Mouse (Mus musculus) midbrain, postnatal 0 days (tissue): ENCODE data around the gene Mrpl37. TPM values are rescaled to one million over a fixed set of nuclear protein-coding genes. Genes with fewer than 3 reads are reported as not detected.

ENCODE experiments used
- ATAC-seq: fragments of 200-750 bp; cut with Nextera tagmentation; 2 replicates; pipeline ENCODE4 v1.8.0; 2017; ENCODE audit warnings: moderate number of reproducible peaks, mild to moderate bottlenecking, moderate TSS enrichment, moderate library complexity; ENCODE audit not compliant: low FRiP score
- DNase-seq: peaks from one replicate; pipeline ENCODE4 v3.0.0-alpha.2; 2015; ENCODE audit warnings: low spot score
- H3K27ac ChIP-seq: fragments of 300-500 bp; sonication (generic); 2 replicates; pipeline ENCODE4 v1.5.1; 2014; ENCODE audit warnings: low read depth, mild to moderate bottlenecking, low read length, mixed read lengths
- H3K27me3 ChIP-seq: fragments of 300-500 bp; sonication (generic); 2 replicates; pipeline ENCODE4 v1.6.1; 2014; ENCODE audit warnings: low read length, control low read depth, mixed read lengths; ENCODE audit not compliant: insufficient read depth
- H3K36me3 ChIP-seq: fragments of 300-500 bp; sonication (generic); 2 replicates; pipeline ENCODE4 v1.6.1; 2014; ENCODE audit warnings: low read length, control low read depth, mixed read lengths; ENCODE audit not compliant: insufficient read depth
- H3K4me1 ChIP-seq: fragments of 300-500 bp; sonication (generic); 2 replicates; pipeline ENCODE4 v1.6.1; 2014; ENCODE audit warnings: mild to moderate bottlenecking, control low read depth, antibody characterized with exemption, low read length, mixed read lengths; ENCODE audit not compliant: insufficient read depth
- H3K4me2 ChIP-seq: fragments of 300-500 bp; sonication (generic); 2 replicates; pipeline ENCODE4 v1.6.1; 2014; ENCODE audit warnings: low read depth, mild to moderate bottlenecking, low read length, mixed read lengths; ENCODE audit not compliant: poor library complexity, severe bottlenecking
- H3K4me3 ChIP-seq: fragments of 300-500 bp; sonication (generic); 2 replicates; pipeline ENCODE4 v1.5.1; 2014; ENCODE audit warnings: low read depth, mild to moderate bottlenecking, low read length, moderate library complexity
- H3K9ac ChIP-seq: fragments of 300-500 bp; sonication (generic); replicated peaks from 2 replicates; pipeline ENCODE4 v1.6.1; 2014; ENCODE audit warnings: mild to moderate bottlenecking, low read length, moderate library complexity, mixed read lengths; ENCODE audit not compliant: poor library complexity, severe bottlenecking
- H3K9me3 ChIP-seq: fragments of 300-500 bp; sonication (generic); 2 replicates; pipeline ENCODE4 v1.6.1; 2016; ENCODE audit warnings: low read length, control low read depth
- CTCF ChIP-seq: IDR thresholded peaks from 2 replicates; pipeline ENCODE4 v1.5.1; 2016; ENCODE audit warnings: antibody characterized with exemption, mild to moderate bottlenecking
- WGBS: fragments of 180-500 bp; shearing (Covaris S2); extraction: QIAGEN DNeasy Blood & Tissue Kit; methylation state at CpG from one replicate; pipeline ENCODE4 v1.1.7; 2014; 5-methylcytosine and 5-hydroxymethylcytosine counted together
- polyA plus RNA-seq: library from polyadenylated mRNA; unstranded; fragments of >200 nt; fragmentation: Nextera tagmentation; extraction: Ambion mirVana; gene quantifications from 2 replicates; pipeline ENCODE4 v1.2.1, GENCODE M21; 2015
- total RNA-seq: library from RNA; depleted of rRNA; stranded (reverse); fragments of >200 nt; gene quantifications from 2 replicates; pipeline ENCODE4 v1.2.3, GENCODE M21; 2014

Mrpl37 gene
- total and polyA plus RNA-seq, 2 experiments from 2014 or later, result 51.7 to 71.5 TPM

- peaks cover 31% of the 10 kb centered on the region for H3K4me1 ChIP-seq
- no peak for ATAC-seq
- no peak overlapping the region for H3K9ac ChIP-seq
Observed at GRCm38 (mm10) chr4:107020287-107021000, 46.2 kb downstream of the Mrpl37 start.

GRCm38 (mm10) chr4:107019027-107019426, 47.6 kb downstream of the Mrpl37 start:
- TF ChIP-seq CTCF, result no peak
- DNase-seq, result peak; percentile 65
- ATAC-seq, result no peak
- Histone ChIP-seq H3K4me1 (peaks cover 32% of the 10 kb centered on the region), H3K4me3 (no peak overlapping the region), H3K9ac (0 out of 2 replicates have a peak overlapping the region, but pooled peaks have one; percentile 3), H3K4me2 (no peak overlapping the region), H3K9me3 (no peaks in the 10 kb centered on the region), H3K27ac (peak overlapping the region; percentile 21; the same call in 1 of the 2 replicates), H3K27me3 (no peaks in the 10 kb centered on the region), H3K36me3 (no peaks in the 10 kb centered on the region)
- WGBS, result 14% methylated on average over 7 of the region's 7 CpGs

More at GRCm38 (mm10) chr4:107020287-107021000, 46.2 kb downstream of the Mrpl37 start:
- H3K27ac ChIP-seq, result no peak overlapping the region
- no peak overlapping the region for H3K4me3 ChIP-seq
- H3K27me3 ChIP-seq, result no peaks in the 10 kb centered on the region
- 78% methylated on average over 5 of the region's 5 CpGs for WGBS
- TF ChIP-seq CTCF, result no peak
- DNase-seq, result no peak
- no peaks in the 10 kb centered on the region for H3K36me3 ChIP-seq
- H3K4me2 ChIP-seq, result no peak overlapping the region
- H3K9me3 ChIP-seq, result no peaks in the 10 kb centered on the region

GRCm38 (mm10) chr4:107018521-107018920, 48.1 kb downstream of the Mrpl37 start:
- TF ChIP-seq CTCF, result no peak
- Histone ChIP-seq H3K27ac (peak overlapping the region; percentile 21; the same call in 1 of the 2 replicates), H3K9me3 (no peaks in the 10 kb centered on the region), H3K4me3 (no peak overlapping the region), H3K36me3 (no peaks in the 10 kb centered on the region), H3K27me3 (no peaks in the 10 kb centered on the region), H3K9ac (no peak overlapping the region), H3K4me1 (peaks cover 32% of the 10 kb centered on the region), H3K4me2 (no peak overlapping the region)
- 70% methylated on average over 3 of the region's 3 CpGs for WGBS
- DNase-seq, result no peak
- ATAC-seq, result no peak

- TF ChIP-seq CTCF, result no peak
- H3K9ac ChIP-seq, result no peak overlapping the region
- H3K4me3 ChIP-seq, result no peak overlapping the region
- no peaks in the 10 kb centered on the region for H3K9me3 ChIP-seq
- DNase-seq (no peak), ATAC-seq (no peak)
- H3K4me1 ChIP-seq, result peaks cover 26% of the 10 kb centered on the region
- H3K4me2 ChIP-seq, result no peak overlapping the region
- H3K27ac ChIP-seq, result no peak overlapping the region
- H3K36me3 ChIP-seq, result no peaks in the 10 kb centered on the region
- H3K27me3 ChIP-seq, result no peaks in the 10 kb centered on the region
Observed at GRCm38 (mm10) chr4:107017257-107017656, 49.4 kb downstream of the Mrpl37 start.

- Histone ChIP-seq H3K9ac (0 out of 2 replicates have a peak overlapping the region, but pooled peaks have one; percentile 24), H3K27me3 (no peaks in the 10 kb centered on the region), H3K36me3 (no peaks in the 10 kb centered on the region), H3K9me3 (no peaks in the 10 kb centered on the region), H3K27ac (peak overlapping the region; percentile 19), H3K4me3 (no peak overlapping the region), H3K4me2 (no peak overlapping the region), H3K4me1 (peaks cover 26% of the 10 kb centered on the region)
- peak; percentile 46 for TF ChIP-seq CTCF
- 41% methylated on average over 13 of the region's 13 CpGs for WGBS
- peak; percentile 45; the same call in 1 of the 2 replicates for ATAC-seq
- peak; percentile 70 for DNase-seq
Observed at GRCm38 (mm10) chr4:107015971-107016511, 50.6 kb downstream of the Mrpl37 start.

- Histone ChIP-seq H3K4me1 (peaks cover 13% of the 10 kb centered on the region), H3K9me3 (no peaks in the 10 kb centered on the region)
- TF ChIP-seq CTCF, result no peak
Observed at GRCm38 (mm10) chr4:107013817-107014260, 52.8 kb downstream of the Mrpl37 start.

More at GRCm38 (mm10) chr4:107013817-107014260, 52.8 kb downstream of the Mrpl37 start:
- no peak for DNase-seq
- Histone ChIP-seq H3K4me3 (no peak overlapping the region), H3K27ac (no peak overlapping the region), H3K36me3 (no peaks in the 10 kb centered on the region), H3K27me3 (no peaks in the 10 kb centered on the region), H3K9ac (no peak overlapping the region), H3K4me2 (no peak overlapping the region)
- no peak for ATAC-seq
- 77% methylated on average over 9 of the region's 9 CpGs for WGBS
